Mouse (Mus musculus) MN1 (cell line): ENCODE measurements around the gene Ttc25.
"Not testable (repeated sequence)": the region's sequence is repeated elsewhere in the genome, so short reads cannot be mapped to it uniquely, and the experiment has no call there.

Source experiments
- DNase-seq: peaks from one replicate; pipeline ENCODE4 v3.0.0-alpha.2; 2016; ENCODE audit warnings: low spot score

Gene Ttc25

DNA sequence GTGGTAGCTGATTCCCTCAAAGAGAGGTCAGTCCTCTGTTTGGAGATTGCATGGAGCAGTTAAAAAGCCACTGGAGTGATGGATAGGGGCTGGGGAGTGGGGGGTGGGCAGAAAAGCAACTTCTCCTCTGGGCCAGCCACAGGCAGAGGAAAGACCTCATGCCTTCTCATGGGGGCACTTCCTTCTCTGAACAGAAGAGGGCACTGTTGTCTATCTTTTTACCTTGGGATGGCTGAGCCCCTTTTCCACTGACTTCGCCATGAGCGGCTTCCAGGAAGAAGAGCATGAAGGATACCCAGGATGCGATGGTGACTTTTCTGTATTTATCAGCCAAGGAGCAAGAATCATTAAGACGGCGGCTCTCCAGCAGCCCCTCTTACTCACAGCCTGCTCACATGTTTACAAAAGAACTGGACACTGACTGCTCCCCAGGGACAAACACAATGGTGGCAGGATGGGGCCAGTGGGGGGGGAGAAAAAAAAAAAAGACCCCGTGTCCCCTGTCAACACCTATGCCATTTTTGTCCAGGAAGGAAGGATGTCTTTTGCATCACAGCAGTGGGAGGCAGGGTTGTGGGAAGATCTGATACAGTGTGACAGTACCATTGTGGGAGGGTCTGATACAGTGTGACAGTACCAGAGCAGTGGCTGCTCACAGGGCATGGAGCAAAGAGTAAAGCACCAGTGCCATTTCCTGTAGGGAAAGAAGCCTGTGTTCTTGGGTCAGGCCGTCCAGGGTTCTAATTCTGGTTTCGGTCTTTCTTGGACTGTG, 25.2 kb downstream of the Ttc25 start:
- DNase-seq = peak; percentile 87

DNA sequence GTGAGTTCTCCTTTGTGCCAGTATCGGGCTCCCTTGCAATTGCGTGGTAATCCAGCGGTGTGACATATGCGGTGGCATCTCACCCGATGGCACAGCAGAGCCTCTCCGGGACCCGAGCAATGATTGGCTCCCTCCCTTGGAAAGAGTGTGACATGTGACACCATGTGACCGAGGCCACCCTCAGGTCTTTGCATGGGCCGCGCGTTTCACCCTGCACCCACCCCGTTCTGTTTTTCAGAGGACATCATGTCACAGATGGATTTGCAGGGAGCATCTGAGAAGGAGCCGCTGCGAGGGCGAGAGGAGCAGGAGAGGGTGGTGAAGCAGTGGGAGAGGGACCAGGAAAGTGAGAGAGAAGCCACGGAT, 25.8 kb downstream of the Ttc25 start:
- DNase-seq = no peak

DNA sequence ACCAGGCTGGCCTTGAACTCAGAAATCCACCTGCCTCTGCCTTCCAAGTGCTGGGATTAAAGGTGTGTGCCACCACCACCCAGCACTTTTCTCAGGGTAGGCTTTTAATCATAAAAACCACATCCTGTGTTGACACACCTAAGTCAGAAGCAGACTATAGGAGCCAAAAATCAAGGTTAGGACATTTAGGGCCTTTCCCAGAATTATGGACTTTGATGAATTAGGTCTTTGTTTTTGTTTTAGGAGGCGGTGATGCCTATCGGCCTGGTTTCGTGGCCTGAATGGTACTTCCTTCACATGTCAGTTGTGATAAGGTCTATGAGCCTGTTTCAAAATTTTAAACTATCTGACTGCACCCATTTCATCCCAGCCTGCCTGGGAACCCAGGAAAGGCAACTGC, 28.8 kb downstream of the Ttc25 start:
- no peak for DNase-seq

DNA sequence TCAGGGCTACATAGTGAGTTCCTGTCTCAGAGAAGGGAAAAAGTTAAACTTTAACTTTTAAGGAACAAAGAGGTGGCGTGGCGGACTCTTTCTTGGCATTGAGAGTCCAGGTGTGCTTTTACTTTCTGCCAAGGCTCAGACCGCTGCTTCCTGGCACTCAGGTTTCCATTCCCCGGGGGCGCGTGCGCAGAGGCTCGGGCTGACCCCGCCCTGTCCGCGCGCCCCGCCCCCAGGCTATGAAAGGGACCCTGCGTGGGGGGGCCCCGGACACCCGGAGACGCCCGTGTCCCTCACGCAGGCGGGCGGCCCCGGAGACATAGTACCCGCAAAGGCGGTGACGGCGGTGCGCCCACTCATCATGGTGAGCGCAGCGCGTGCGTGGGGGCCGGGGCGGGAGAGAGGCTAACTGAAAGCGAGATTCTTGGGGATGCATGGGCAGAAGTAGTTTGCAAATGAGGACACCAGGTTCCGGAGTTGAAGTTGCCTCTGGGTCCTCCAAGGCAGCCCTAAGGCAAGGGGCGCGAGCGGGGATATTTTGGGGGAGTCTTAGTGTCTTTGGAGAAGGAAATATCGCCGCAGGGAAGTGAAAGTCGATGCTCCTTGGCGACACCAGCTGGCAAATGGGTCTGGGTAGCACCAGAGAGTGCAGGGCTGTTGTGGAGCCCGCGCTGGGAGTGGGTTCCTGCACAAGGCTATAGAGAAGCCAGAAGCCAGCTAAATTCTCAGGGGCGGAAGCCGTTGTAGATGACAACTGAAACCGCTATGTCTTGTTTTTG, 29.5 kb downstream of the Ttc25 start, which contains the start of gene Cnp:
Gene Cnp, plus strand, starts transcription at position 197 of the 776 bp plus-strand sequence.
- DNase-seq = peak; percentile 48

DNA sequence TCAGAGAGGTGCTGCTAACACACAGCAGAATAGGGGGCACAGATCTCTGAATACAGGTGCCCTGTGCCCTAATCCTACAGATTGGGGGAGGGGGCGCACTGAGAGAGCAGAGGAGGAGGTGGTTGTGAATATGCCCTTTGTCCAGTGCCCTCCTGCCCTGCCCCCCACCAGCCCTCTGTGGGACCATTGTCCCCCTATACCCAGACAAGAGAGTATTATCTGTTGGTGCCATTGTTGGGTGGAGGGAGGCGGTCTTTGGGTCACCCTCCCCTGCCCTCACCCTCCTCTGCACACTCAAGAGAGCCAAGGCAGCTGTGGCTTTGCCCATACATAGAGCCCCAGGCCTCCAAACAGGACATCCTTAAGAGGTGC, 30.1 kb downstream of the Ttc25 start:
- DNase-seq = no peak

DNA sequence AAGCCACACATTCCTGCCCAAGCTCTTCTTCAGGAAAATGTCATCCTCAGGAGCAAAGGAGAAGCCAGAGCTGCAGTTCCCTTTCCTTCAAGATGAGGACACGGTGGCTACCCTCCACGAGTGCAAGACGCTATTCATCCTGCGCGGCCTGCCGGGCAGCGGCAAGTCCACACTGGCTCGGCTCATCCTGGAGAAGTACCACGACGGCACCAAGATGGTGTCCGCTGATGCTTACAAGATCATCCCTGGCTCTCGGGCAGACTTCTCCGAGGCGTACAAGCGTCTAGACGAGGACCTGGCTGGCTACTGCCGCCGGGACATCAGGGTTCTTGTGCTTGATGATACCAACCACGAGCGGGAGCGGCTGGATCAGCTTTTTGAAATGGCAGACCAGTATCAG, 30.8 kb downstream of the Ttc25 start:
- DNase-seq = no peak

DNA sequence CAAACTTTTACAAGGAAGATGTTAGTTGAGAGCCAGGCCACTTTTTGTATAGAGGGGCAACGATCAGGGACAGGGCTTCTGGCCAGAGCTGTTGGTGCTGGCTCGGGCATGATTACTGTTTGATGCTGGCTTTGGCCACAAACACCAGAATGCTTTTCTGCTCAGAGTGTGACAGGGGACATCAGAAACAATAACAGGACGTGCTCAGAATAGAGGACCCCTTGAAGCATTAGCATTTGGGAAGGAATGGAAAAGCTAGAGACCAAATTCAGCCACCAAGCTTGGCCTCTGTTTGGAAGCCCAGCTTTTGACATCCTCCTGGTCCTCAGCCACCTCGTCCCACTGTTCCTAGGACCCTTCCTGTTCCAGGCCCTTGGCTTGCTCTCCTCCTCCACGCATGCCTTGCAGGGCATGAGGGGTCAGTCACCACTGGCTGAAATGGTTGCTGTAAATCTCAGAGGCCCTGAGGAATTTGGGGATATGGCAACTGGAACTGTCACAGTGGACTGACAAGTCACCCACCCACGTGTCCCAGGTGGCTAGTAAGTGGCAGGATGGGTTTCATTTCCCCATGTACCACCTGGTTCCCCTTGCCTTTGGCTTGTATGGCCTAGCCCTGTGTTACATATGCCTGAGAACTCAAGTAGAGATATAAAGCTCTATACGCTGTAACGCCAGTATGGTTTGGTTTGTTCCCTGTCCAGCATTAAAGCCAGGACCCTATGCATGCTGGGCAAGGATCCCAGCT, 32.6 kb downstream of the Ttc25 start:
- DNase-seq = no peak

DNA sequence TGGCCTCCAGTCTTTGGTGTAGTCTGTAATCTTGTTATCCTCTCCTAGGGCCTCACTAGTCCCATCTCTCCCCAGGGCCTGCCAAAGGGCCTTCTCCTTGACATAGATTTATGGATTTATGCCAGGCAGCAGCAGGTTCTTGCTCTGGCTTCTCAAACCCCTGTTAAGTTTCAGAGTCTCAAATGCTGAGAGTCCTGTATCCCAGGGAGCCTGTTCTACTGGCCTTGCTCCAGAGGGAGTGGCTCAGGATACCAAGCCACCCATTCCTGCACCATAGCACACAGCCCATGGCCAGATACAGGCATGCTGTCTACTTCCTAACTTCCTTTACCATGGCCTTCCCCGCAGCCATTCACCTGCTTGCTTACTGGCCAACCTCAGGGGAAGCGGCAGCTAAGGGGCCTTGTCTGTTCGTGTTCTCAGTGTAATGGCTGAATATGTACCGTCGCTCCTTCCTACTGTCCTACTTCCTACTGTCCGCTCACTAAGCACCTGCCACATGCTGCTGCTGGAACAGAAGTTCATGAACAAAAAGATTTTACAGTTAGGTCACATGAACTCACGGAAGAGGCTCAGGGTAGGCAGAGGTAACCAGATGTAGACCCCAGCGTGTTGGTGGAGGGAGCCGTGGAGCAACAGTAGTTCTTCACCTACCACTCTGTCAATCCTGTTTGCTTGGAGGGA, 33.9 kb downstream of the Ttc25 start:
- DNase-seq = peak; percentile 46

DNA sequence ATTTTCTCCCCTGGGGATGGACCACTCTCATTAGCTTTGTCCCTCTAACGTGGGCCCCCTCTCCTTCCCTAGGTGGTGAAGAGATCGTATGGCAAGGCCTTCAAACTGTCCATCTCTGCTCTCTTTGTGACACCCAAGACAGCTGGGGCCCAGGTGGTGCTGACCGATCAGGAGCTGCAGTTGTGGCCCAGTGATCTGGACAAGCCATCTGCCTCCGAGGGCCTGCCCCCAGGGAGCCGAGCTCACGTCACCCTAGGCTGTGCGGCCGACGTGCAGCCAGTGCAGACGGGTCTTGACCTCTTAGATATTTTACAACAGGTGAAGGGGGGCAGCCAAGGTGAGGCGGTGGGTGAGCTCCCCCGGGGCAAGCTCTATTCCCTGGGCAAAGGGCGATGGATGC, 34.9 kb downstream of the Ttc25 start:
- DNase-seq = no peak

DNA sequence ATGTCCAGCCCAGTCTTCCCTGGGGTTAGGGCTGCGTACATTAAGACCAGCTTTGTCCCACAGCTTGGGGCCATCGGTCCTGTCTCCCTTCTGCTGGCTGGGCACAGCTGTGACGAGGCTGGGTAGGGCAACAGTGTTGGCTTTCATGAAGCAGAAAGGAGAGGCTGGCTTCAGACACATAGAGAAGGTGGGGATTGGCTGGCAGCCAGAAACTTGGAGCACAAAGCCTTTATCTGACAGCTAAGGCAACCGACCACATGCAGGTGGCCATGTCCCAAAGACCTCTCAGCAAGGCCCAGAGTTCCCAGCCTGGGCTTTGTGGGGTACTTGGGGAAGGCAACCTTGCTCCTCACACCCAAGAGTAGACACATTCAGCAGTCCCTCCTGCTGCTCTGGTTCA, 36.3 kb downstream of the Ttc25 start:
- peak; percentile 54 for DNase-seq

DNA sequence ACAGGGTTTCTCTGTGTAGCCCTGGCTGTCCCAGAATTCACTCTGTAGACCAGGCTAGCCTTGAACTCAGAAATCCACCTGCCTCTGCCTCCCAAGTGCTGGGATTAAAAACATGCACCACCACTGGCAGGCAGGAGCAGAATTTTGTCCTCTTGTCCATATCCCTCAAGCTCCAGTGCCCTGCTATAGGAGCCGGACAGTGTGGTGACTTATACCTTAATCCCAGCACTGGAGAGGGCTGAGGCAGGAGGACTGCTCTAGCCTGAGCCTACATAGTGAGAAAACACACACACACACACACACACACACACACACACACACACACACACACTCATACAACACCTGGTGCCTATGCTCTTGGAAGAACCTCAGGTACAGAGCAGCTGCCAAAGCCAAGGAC, 37.0 kb downstream of the Ttc25 start:
- not testable (repeated sequence) for DNase-seq

DNA sequence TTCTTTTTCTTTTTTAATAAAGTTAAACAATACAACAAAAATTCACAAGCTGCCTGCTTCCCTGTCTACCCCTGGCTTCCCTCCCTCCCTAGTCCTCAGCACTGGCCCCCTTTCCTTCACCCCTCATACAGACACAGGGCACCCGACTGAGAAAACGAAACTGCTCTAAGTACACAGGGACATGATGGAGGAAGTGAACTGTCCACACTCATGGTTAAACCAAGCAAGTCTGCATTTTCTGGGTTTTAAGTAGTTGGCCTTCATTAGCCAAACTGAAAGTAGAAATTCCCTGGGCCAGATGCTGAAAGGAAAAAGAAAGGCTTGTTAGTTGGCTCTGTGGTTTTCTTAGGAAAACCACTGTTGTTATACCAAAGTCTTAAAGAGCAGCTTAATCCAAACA, 37.4 kb downstream of the Ttc25 start:
- DNase-seq = no peak

DNA sequence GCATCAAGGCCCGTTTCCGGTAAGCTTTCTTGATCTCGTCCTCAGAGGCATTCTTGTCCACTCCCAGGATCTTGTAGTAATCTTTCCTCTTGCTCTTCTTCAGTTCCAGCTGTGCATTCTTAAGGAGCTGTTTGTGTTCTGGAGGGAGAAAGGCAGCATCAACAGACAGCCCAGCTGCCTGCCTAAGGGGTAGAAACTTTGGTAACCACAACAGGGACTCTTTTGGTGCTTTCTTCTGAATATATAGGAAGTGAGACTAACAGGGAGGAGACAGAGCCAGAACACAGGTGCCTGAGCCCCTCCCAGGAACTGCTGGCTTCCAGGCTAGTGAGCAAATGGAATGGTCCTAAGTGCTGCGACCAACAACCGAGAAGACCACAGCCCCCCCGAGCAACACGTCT, 39.2 kb downstream of the Ttc25 start:
- no peak for DNase-seq

DNA sequence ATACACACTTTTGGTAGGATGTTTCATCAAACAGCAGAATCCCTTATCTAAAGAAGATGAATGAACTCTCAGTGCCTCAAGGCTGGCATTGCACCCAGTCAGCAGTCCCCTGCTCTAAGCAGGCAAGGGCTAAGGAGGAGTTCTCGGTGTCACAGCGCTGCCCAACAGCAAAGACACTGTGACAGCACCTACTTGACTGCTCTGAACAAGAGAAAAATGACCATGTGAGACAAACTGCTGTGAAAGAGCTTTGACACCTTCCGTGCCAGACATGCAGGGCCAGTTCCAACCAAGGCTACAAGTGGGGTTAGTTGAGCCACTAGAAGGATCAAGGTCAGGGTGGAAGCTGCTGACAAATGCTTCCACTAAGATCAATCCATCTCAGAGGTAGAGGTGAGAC, 39.7 kb downstream of the Ttc25 start:
- no peak for DNase-seq

DNA sequence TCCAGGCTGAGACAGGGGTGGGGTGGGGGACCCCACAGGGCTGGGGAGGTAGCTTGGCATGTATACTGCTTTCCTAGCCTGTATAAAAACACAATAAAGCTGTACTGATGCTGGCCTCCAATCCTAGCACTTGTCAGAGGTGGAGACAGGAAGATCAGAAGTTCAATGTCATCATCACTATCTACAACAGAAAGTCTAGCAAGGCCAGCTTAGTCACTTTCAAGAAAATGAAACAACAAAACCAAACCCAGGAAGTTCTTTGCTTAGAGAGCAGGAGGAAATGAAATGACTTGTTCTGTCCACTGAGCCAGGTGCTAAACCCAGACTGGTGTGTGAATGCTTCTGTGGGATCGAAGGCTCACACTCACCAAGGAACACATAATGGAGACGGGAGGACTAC, 43.1 kb downstream of the Ttc25 start:
- DNase-seq = no peak

DNA sequence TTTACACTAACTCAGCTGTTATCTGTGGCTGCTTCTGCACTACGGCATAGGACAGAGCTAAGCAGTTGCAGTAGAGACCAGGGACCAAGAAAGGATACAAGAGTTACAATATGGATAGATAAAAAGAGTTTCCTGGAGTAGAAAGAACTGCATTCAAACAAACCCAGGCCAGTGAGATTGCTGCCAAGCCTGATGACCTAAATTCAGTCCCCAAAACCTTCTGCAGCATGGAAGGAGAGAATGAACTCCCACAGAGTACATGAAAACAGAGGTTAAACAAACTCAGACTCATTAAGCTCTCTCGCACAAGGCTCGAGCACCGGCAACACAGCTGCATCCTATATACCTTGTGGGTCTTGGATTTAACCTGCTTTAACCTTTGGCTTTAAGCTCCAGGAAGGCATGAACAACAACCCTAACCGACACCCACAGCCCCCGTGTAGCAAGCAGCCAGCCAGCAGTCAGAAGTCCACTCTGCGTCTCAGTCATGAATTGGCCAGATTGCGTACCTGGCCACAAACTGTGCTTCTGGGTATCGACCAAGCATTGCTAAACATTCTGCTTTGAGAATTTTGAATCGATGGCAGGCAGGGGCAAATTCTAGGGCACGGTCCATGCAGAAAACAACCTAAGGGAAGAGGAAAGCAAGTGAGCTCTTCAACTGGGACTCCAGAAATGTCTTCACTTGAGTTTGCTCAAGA, 47.1 kb downstream of the Ttc25 start:
- DNase-seq = no peak

DNA sequence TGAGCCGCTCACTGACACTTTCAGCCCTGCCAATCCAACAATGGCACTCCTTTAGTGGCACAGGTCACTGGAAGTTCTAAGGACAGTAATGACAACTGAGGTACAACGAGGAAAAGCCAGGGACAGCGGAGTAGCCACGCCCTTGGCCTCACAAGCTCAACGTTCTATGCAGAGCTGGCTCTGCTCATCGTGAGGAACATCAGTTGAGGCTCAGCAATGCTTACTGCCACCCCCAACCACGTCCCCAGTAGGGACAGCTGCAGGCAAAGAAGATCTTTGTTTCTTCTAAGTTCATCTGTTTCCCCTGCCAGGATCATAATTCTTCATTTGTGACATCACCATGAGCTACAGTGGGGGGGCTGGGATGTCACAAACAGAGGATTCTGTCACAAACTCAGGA, 49.2 kb downstream of the Ttc25 start:
- no peak for DNase-seq

DNA sequence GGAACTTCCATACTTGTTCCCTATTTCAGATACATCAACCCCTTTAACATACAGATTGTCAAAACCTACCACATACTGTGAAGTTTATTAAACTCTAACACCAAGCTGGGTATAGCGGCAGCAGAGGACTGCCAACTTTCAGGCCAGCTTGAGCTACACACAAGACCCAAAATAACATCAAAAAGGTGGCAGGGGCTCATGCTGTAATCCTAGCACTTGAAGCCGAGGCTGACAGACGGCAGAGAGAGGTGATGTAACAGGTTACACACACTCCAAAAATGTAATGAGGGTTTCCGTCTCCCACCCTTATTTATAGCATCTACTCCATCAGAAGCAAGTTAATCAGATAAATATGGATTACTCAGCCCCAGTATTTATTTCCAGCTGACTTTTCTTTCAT, 50.1 kb downstream of the Ttc25 start:
- DNase-seq = peak; percentile 32

DNA sequence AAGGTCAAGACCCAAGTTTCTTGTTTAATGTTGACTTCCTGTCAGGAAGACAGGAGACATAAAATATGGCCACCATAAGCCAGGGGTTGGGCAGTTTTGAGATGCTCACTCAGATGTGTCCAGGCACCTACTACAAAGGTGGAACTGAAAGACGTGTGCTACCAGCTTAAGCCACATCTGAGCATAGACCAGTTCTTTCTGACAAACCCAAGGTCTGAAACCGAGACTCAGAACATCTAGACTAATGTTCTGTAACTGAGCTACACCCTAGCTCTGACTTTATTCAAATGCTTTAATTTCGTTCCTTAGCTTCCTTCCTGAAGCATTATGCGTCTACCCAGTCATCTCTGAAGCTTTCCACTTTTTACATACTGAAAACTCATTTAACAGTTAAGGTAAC, 52.7 kb downstream of the Ttc25 start:
- DNase-seq = no peak

DNA sequence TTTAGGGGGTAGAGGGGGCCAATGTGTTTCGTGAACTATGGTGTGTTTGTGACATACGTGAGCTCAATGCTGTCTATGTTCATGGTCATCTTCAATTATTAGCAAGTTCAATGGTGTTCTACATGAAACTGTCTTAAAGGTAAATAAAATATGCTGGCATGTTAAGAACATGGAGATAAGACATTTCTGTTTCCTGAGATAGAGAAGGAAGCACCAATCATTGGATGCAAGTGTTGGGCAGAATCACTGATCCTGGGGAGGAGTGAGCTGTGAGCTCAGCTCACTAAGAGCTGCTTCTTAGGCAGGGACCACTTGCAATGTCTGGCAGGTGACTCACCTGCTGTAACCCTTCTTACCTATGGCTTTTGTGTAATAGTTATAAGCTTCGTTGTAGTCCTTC, 56.0 kb downstream of the Ttc25 start:
- DNase-seq = no peak

DNA sequence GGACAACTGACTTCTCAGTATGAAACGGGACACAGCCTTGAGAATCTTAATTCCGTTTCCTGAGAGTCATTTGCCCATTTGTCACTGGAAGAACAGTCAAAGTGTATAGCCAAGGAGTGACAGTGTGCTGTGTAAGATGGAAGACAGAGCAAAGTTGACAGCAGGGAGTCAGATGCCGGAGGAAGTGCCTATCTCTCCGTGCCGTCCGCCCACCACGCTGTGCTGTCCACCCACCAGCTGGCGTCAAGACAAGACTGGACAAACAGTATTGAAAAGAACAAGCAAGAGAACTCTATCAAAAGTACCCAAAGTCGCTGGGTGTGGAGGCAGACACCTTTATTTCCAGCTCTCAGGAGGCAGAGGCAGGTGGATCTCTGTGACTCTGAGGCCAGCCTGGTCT, 57.7 kb downstream of the Ttc25 start:
- no peak for DNase-seq

DNA sequence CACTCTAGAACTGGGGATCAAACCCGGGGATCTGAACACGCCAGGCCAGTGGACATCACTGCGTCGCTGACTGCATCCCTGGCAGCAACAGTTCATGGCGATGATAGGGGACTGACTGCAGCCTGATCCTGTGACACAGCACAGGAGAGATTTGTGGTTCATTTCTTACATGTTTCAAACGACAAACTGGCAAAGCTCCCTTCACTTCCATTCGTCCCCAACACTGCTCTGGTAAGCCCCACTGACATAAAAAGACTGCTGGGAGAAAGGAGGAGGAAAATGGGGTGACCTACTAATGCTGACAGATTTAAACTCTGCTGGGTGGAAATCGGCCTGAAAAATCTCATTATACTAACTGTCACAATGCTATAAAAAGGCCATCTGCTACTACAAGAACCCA, 58.4 kb downstream of the Ttc25 start:
- no peak for DNase-seq
